Mouse (Mus musculus) olfactory bulb, adult 2 months (tissue): ENCODE results near the gene Bnc2.

Experiments
- CTCF ChIP-seq: fragments of 200-500 bp; IDR thresholded peaks from 2 replicates; pipeline ENCODE4 v1.5.1; 2012; ENCODE audit warnings: low read depth, mild to moderate bottlenecking, low read length, moderate library complexity; ENCODE audit not compliant: insufficient read depth
- POLR2A ChIP-seq: fragments of 200-500 bp; IDR thresholded peaks from 2 replicates; pipeline ENCODE4 v1.6.1; 2012; ENCODE audit warnings: mild to moderate bottlenecking, low read depth, low read length, moderate library complexity; ENCODE audit not compliant: insufficient read depth

- TF ChIP-seq CTCF = no peak
- TF ChIP-seq POLR2A = no peak
These were observed 345.4 kb downstream of the Bnc2 start for GRCm38 (mm10) chr4:84329651-84330050.
